9 mouse cellular contexts compared by ENCODE assay signal in genomic region chr14:57103711-57104105, GRCm38 (mm10). TPM values are rescaled to one million over a fixed set of nuclear protein-coding genes. Genes with fewer than 3 reads are reported as not detected.
DNase-seq lines count a peak whose midpoint lies in the region; ATAC-seq and TF ChIP-seq lines count a peak whose summit lies in the region.
"Had no signal": no experiment of that assay in that cellular context is flagged by ENCODE, and none has a peak within 500 bp of the region (broad histone marks: within the 10 kb centered on the region; RNA-seq: fewer than 3 reads in every experiment).

No protein-coding gene starts in this region.

- peak overlapping the region; percentile 42; the same call in 1 of the 2 replicates for H3K27ac ChIP-seq in heart, embryonic 10.5 days
- H3K27ac ChIP-seq in ES-E14 (ENCODE audit: insufficient read depth, low read depth, low read length, poor library complexity, severe bottlenecking): no peak overlapping the region
- no peak overlapping the region for H3K27ac ChIP-seq in forebrain, postnatal 0 days (ENCODE audit: low read depth, low read length)
- H3K27ac ChIP-seq in liver, embryonic 11.5 days (ENCODE audit: low read depth, low read length): no peak overlapping the region

- no peak for ATAC-seq in forebrain, postnatal 0 days
- no peak for ATAC-seq in liver, embryonic 11.5 days (replicated peaks; ENCODE audit: low FRiP score)

- no peaks in the 10 kb centered on the region for H3K9me3 ChIP-seq in heart, embryonic 10.5 days
- no peaks in the 10 kb centered on the region for H3K9me3 ChIP-seq in ES-E14 (ENCODE audit: control insufficient read depth, insufficient read depth, low read depth, low read length)
- H3K9me3 ChIP-seq in forebrain, postnatal 0 days (ENCODE audit: low read length): no peaks in the 10 kb centered on the region
- H3K9me3 ChIP-seq in liver, embryonic 11.5 days (ENCODE audit: control insufficient read depth, low read length): no peaks in the 10 kb centered on the region

- no peak for TF ChIP-seq CTCF in forebrain, postnatal 0 days (IDR thresholded peaks at IDR 0.05; ENCODE audit: low read depth)

- peak overlapping the region; percentile 100 for H3K4me2 ChIP-seq in forebrain, postnatal 0 days (ENCODE audit: low read depth)
- peak overlapping the region; percentile 75 for H3K4me2 ChIP-seq in liver, embryonic 11.5 days

- H3K9ac ChIP-seq in ES-E14 (ENCODE audit: insufficient read depth, low read depth, low read length, poor library complexity, severe bottlenecking): peak overlapping the region; percentile 70
- H3K9ac ChIP-seq in forebrain, postnatal 0 days: peak overlapping the region; percentile 48
- no peak overlapping the region for H3K9ac ChIP-seq in liver, embryonic 11.5 days (ENCODE audit: low read depth, low read length)

- no peak for DNase-seq in heart, embryonic 10.5 days (ENCODE audit: low spot score)
- no peak for DNase-seq in heart, postnatal 36 days
- DNase-seq in ES-E14 (ENCODE audit: low read depth, low spot score): no peak
- DNase-seq in forebrain, postnatal 0 days: no peak
- DNase-seq in liver, embryonic 11.5 days (ENCODE audit: low spot score): no peak
- no peak for DNase-seq in ovary, postnatal 14 days (ENCODE audit: low spot score)
- no peak for DNase-seq in urinary bladder, postnatal 36 days (ENCODE audit: low spot score in 2 of 2)
- DNase-seq in left cerebral cortex, postnatal 10 days (ENCODE audit: extremely low spot score in 1 of 2, low spot score in 2 of 2): no peak

- in situ Hi-C loops in ES-E14 (cut with MboI; ENCODE audit: low sequenced_read_pairs in 2 of 2, unreplicated experiment in 2 of 2): loop anchor here in 1 of 2 experiments (25.0 kb wide), 1 partner anchor 234 kb away; no protein-coding TSS in a partner anchor

- intact Hi-C loops in heart, postnatal 36 days (cut with DNase I): no loop called here
- intact Hi-C loops in left cerebral cortex, postnatal 10 days (cut with DNase I): no loop called here

- H3K36me3 ChIP-seq in heart, embryonic 10.5 days: no peaks in the 10 kb centered on the region
- H3K36me3 ChIP-seq in ES-E14 (ENCODE audit: control insufficient read depth, insufficient read depth, low read length, poor library complexity, severe bottlenecking): no peaks in the 10 kb centered on the region
- no peaks in the 10 kb centered on the region for H3K36me3 ChIP-seq in forebrain, postnatal 0 days (ENCODE audit: insufficient read depth)
- no peaks in the 10 kb centered on the region for H3K36me3 ChIP-seq in liver, embryonic 11.5 days (ENCODE audit: control insufficient read depth, insufficient read depth, low read length)
- H3K36me3 ChIP-seq: G1E had no signal

- peak overlapping the region; percentile 78 for H3K4me3 ChIP-seq in heart, embryonic 10.5 days
- peak overlapping the region; percentile 76 to 79 for H3K4me3 ChIP-seq in ES-E14 (ENCODE audit: insufficient read depth in 1 of 2, low read depth in 1 of 2, low read length in 2 of 2, poor library complexity in 1 of 2, severe bottlenecking in 1 of 2)
- peak overlapping the region; percentile 61 for H3K4me3 ChIP-seq in forebrain, postnatal 0 days (ENCODE audit: low read depth, low read length)
- peak overlapping the region; percentile 50 for H3K4me3 ChIP-seq in liver, embryonic 11.5 days (ENCODE audit: low read depth, low read length)

- WGBS in heart, embryonic 10.5 days: 3% methylated on average over 22 of the region's 22 CpGs
- 2% methylated on average over 22 of the region's 22 CpGs for WGBS in forebrain, postnatal 0 days
- WGBS in liver, embryonic 11.5 days: 5% methylated on average over 22 of the region's 22 CpGs

- H3K4me1 ChIP-seq in heart, embryonic 10.5 days: peaks cover 14% of the 10 kb centered on the region
- no peaks in the 10 kb centered on the region; a peak in 1 of 4 replicates for H3K4me1 ChIP-seq in ES-E14 (ENCODE audit: control insufficient read depth in 2 of 2, insufficient read depth in 2 of 2, low read length in 2 of 2, poor library complexity in 1 of 2)
- H3K4me1 ChIP-seq in forebrain, postnatal 0 days (ENCODE audit: insufficient read depth): peaks cover 5% of the 10 kb centered on the region; the same call in 1 of the 2 replicates
- no peaks in the 10 kb centered on the region for H3K4me1 ChIP-seq in liver, embryonic 11.5 days (replicated peaks; ENCODE audit: control insufficient read depth, insufficient read depth, low read length)

- H3K27me3 ChIP-seq in heart, embryonic 10.5 days (ENCODE audit: insufficient read depth, poor library complexity, severe bottlenecking): peaks cover 87% of the 10 kb centered on the region
- H3K27me3 ChIP-seq in forebrain, postnatal 0 days (ENCODE audit: insufficient read depth, low read length): peaks cover 57% of the 10 kb centered on the region
- H3K27me3 ChIP-seq in liver, embryonic 11.5 days (replicated peaks; ENCODE audit: control insufficient read depth, insufficient read depth, low read length): peaks cover 70% of the 10 kb centered on the region

TF ChIP-seq in ES-E14, 5 proteins besides CTCF, POLR2A, EP300 and RAD21:
- TF ChIP-seq HCFC1 (IDR thresholded peaks at IDR 0.05; ENCODE audit: borderline replicate concordance, insufficient read depth, low read length): no peak
- TF ChIP-seq ZNF384 (IDR thresholded peaks at IDR 0.05; ENCODE audit: low read depth, low read length): no peak
- no peak for TF ChIP-seq MAFK (IDR thresholded peaks at IDR 0.05; ENCODE audit: insufficient read depth, low read depth, low read length)
- no peak for TF ChIP-seq CHD2 (IDR thresholded peaks at IDR 0.05; ENCODE audit: low read depth, low read length)
- TF ChIP-seq ZC3H11A (IDR thresholded peaks at IDR 0.05; ENCODE audit: borderline replicate concordance, low read depth, low read length): no peak
TF ChIP-seq in ES-E14: peak in this region for 0.

RNA-seq across cellular contexts. Expression of gene Gjb2, which starts 0.8 kb away (rescaled TPM):
- 1.0 and 4.0 TPM in 2 replicates for polyA plus RNA-seq in heart, embryonic 10.5 days (2016; fragmentation: Nextera tagmentation; extraction: Ambion mirVana)
- total RNA-seq in heart, postnatal 36 days (2021): not detected
- 0.58 and 0.76 TPM in 2 replicates for total RNA-seq in ES-E14 (2012; rRNA removed)
- 9.6 and 11.3 TPM in 2 replicates for total RNA-seq in forebrain, postnatal 0 days (2014; rRNA removed)
- polyA plus RNA-seq in forebrain, postnatal 0 days (2015; fragmentation: Nextera tagmentation; extraction: Ambion mirVana): 12.8 and 14.4 TPM in 2 replicates
- 3.8 and 4.8 TPM in 2 replicates for polyA plus RNA-seq in liver, embryonic 11.5 days (2014; fragmentation: Nextera tagmentation; extraction: Ambion mirVana)
- 10 to 100 TPM in 1 of 2 experiments, 1 to 10 TPM in 1; 8.4 to 10.7 TPM for total RNA-seq in left cerebral cortex, postnatal 10 days (2021)
- total RNA-seq: G1E had no signal
- polyA plus RNA-seq: G1E had no signal

RNA-seq across cellular contexts. Expression of gene Gm4491, which starts 12.0 kb away (rescaled TPM):
- not detected in 2 replicates for polyA plus RNA-seq in heart, embryonic 10.5 days (2016; fragmentation: Nextera tagmentation; extraction: Ambion mirVana)
- total RNA-seq in heart, postnatal 36 days (2021): not detected
- total RNA-seq in ES-E14 (2012; rRNA removed): not detected in 2 replicates
- total RNA-seq in forebrain, postnatal 0 days (2014; rRNA removed): 0.24 TPM in 1 of 2 replicates, not detected in the other
- polyA plus RNA-seq in forebrain, postnatal 0 days (2015; fragmentation: Nextera tagmentation; extraction: Ambion mirVana): not detected in 2 replicates
- not detected in 2 replicates for polyA plus RNA-seq in liver, embryonic 11.5 days (2014; fragmentation: Nextera tagmentation; extraction: Ambion mirVana)
- under 1 TPM in 1 of 2 experiments, not detected in 1; 0.94 TPM for total RNA-seq in left cerebral cortex, postnatal 10 days (2021)
- total RNA-seq: G1E had no signal
- polyA plus RNA-seq: G1E had no signal

RNA-seq across cellular contexts. Expression of gene Gjb6, which starts 29.7 kb away (rescaled TPM):
- 0.15 and 0.89 TPM in 2 replicates for polyA plus RNA-seq in heart, embryonic 10.5 days (2016; fragmentation: Nextera tagmentation; extraction: Ambion mirVana)
- not detected for total RNA-seq in heart, postnatal 36 days (2021)
- not detected in 2 replicates for total RNA-seq in ES-E14 (2012; rRNA removed)
- total RNA-seq in forebrain, postnatal 0 days (2014; rRNA removed): 13.8 and 18.3 TPM in 2 replicates
- polyA plus RNA-seq in forebrain, postnatal 0 days (2015; fragmentation: Nextera tagmentation; extraction: Ambion mirVana): 18.1 and 18.7 TPM in 2 replicates
- 0.21 and 0.23 TPM in 2 replicates for polyA plus RNA-seq in liver, embryonic 11.5 days (2014; fragmentation: Nextera tagmentation; extraction: Ambion mirVana)
- 10 to 100 TPM; 23.8 to 53.7 TPM for total RNA-seq in left cerebral cortex, postnatal 10 days (2021)
- polyA plus RNA-seq: G1E had no signal

RNA-seq across cellular contexts. Expression of gene Gja3, which starts 45.8 kb away (rescaled TPM):
- polyA plus RNA-seq in heart, embryonic 10.5 days (2016; fragmentation: Nextera tagmentation; extraction: Ambion mirVana): 2.5 and 4.0 TPM in 2 replicates
- 10 to 100 TPM; 14.8 to 18.4 TPM for total RNA-seq in heart, postnatal 36 days (2021)
- total RNA-seq in ES-E14 (2012; rRNA removed): 0.31 and 1.1 TPM in 2 replicates
- 0.38 and 8.3 TPM in 2 replicates for total RNA-seq in forebrain, postnatal 0 days (2014; rRNA removed)
- 0.48 and 0.59 TPM in 2 replicates for polyA plus RNA-seq in forebrain, postnatal 0 days (2015; fragmentation: Nextera tagmentation; extraction: Ambion mirVana)
- 0.15 and 0.17 TPM in 2 replicates for polyA plus RNA-seq in liver, embryonic 11.5 days (2014; fragmentation: Nextera tagmentation; extraction: Ambion mirVana)
- total RNA-seq in left cerebral cortex, postnatal 10 days (2021): under 1 TPM; 0.61 to 0.71 TPM
- total RNA-seq: G1E had no signal
- polyA plus RNA-seq: G1E had no signal

Comparison
In these comparisons a context has a peak if more than half of its experiments do, and no peak if none do; other contexts are left out.
1. RNA of gene Gjb6, which starts 29.7 kb away (total RNA-seq): 23.8 to 53.7 TPM in left cerebral cortex, postnatal 10 days and 13.8 to 18.3 TPM in forebrain, postnatal 0 days; not detected in heart, postnatal 36 days and not detected in ES-E14; every median in the first group is over 10 times any median in the second.
2. Peak in every context shown above with its lines, with median percentiles within 50 percentile points of each other: H3K4me3 ChIP-seq.